Mouse (Mus musculus): ENCODE results near the gene Rnf10. TPM values are rescaled to one million over a fixed set of nuclear protein-coding genes. Genes with fewer than 3 reads are reported as not detected.

The Rnf10 gene
- polyA plus RNA-seq, 1 experiment: 220 TPM

DNA sequence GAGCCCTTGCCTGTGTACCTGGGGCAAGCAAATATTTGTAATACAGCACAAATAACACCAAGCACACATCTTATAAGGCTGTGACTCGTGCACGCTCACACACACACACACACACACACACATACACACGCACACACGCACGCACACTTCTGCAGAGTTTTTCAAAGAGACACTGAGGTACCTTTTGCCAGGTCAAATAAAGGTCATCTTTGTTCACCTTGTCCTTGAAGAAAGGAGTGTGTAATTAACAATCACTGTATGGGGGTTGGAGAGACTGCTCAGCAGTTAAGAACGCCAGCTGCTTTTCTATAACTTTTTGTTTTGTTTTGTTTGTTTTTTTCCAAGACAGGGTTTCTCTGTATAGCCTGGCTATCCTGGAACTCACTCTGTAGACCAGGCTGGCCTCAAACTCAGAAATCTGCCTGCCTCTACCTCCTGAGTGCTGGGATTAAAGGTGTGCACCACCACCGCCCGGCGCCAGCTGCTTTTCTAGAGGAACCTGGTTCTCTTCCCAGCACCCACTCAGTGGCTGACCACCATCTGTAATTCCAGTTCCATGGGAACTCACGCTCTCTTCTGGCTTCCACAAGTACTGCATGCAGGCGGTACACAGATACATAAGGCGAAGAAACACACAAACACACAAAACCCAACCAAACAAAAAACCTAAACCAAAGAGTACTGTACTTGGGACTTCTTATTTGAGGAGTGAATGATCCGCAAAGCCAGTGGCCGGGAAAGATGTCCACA, 39.5 kb downstream of the Rnf10 start:
- TF ChIP-seq POLR2A (IDR thresholded peaks at IDR 0.05; ENCODE audit: borderline replicate concordance, extremely low read depth, insufficient read depth, insufficient read length, poor library complexity, severe bottlenecking) (no peak), CTCF (IDR thresholded peaks at IDR 0.05; ENCODE audit: borderline replicate concordance, extremely low read depth, insufficient read depth, insufficient read length) (no peak)
- no peak for DNase-seq (ENCODE audit: low read depth)

GRCm38 (mm10) chr5:115232516-115232915, 40.2 kb downstream of the Rnf10 start:
- DNase-seq (ENCODE audit: low read depth): no peak
- TF ChIP-seq CTCF (IDR thresholded peaks at IDR 0.05; ENCODE audit: borderline replicate concordance, extremely low read depth, insufficient read depth, insufficient read length) (no peak), POLR2A (IDR thresholded peaks at IDR 0.05; ENCODE audit: borderline replicate concordance, extremely low read depth, insufficient read depth, insufficient read length, poor library complexity, severe bottlenecking) (no peak)

DNA sequence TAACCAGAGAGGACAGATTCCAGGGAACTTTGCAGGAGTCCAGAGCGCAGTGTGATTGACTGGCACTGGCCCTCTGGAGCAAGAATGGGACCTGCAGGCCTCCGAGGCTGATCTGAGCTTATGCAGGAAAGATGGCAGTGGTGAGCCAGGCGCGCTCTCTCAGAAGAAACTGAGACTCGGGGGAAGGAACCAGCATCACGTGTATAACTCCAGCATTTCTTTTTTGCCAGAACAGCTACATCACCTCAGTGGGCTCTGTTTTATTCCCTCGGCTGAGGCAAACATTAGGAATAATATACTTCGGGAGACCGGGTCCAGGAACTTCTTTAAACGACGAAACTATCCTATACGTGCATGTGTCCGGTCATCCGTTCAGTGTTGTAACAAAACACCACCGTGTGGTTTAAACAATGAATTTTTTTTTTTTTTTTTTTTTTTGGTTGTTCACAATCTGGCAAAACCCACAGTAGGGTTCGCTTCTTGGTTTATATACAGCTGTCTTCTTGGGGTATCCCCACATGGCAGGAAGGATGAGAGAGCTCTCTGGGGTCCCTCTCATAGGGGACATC, 41.1 kb downstream of the Rnf10 start:
- TF ChIP-seq CTCF (IDR thresholded peaks at IDR 0.05; ENCODE audit: borderline replicate concordance, extremely low read depth, insufficient read depth, insufficient read length) (no peak), POLR2A (IDR thresholded peaks at IDR 0.05; ENCODE audit: borderline replicate concordance, extremely low read depth, insufficient read depth, insufficient read length, poor library complexity, severe bottlenecking) (no peak)

DNA sequence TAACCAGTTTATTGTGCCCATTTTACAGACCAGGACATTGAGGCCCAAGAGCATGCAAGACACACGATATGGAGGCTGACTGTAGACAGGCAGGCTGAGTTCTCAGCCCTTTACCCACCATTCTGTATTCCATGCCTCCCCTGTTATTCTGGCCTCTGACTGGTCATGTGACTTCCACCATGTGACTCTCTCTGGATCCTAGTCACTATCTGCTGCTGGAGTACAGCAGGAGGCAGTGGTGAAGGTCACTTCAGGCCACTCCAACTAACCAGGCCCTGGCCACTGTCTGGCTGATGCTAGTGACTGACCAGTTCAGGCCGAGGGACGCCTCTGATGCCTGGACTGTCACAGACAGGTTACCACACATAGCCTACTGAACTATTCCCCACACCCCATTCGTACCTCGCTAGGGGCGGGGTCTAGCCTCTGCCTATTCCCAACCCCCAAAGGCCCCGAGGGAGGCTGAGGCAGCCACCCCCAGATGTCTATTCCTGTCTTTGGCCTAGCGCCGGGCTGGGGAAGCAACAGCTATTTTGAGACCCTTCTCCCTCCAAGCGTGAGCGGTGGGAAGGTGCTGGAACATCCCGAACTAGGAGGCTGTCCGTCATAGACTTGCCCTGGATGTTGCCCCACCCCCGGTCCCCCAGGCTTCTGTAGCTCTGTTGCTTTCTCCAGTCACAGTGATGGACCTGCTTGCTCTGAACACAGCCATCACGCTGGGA, 41.7 kb downstream of the Rnf10 start:
- DNase-seq (ENCODE audit: low read depth): no peak
- TF ChIP-seq CTCF (IDR thresholded peaks at IDR 0.05; ENCODE audit: borderline replicate concordance, extremely low read depth, insufficient read depth, insufficient read length) (no peak), POLR2A (IDR thresholded peaks at IDR 0.05; ENCODE audit: borderline replicate concordance, extremely low read depth, insufficient read depth, insufficient read length, poor library complexity, severe bottlenecking) (no peak)

More for the DNA sequence above, 41.1 kb downstream of the Rnf10 start:
- no peak for DNase-seq (ENCODE audit: low read depth)

DNA sequence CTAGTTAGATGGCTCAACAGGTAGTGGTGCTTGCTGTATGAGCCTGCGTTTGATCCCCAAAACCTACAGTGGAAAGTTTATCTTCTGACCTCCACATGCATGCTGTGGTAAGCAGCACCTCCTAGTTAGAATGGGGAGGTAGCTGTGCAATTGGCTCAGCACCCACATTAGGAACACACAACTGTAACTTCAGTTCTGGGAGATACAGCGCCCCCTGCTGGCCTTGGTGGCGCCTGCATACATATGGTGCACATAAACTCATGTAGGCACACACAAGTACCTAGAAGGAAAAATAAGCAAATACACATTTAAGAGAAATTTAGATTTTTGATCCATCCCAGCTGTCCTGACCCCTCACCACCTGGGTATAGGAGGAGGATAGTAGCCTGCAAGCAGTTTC, 50.2 kb downstream of the Rnf10 start:
- DNase-seq (ENCODE audit: low read depth): no peak
- TF ChIP-seq POLR2A (IDR thresholded peaks at IDR 0.05; ENCODE audit: borderline replicate concordance, extremely low read depth, insufficient read depth, insufficient read length, poor library complexity, severe bottlenecking): no peak
- peak; percentile 30; the same call in 1 of the 2 replicates for TF ChIP-seq CTCF (IDR thresholded peaks at IDR 0.05; ENCODE audit: borderline replicate concordance, extremely low read depth, insufficient read depth, insufficient read length)

DNA sequence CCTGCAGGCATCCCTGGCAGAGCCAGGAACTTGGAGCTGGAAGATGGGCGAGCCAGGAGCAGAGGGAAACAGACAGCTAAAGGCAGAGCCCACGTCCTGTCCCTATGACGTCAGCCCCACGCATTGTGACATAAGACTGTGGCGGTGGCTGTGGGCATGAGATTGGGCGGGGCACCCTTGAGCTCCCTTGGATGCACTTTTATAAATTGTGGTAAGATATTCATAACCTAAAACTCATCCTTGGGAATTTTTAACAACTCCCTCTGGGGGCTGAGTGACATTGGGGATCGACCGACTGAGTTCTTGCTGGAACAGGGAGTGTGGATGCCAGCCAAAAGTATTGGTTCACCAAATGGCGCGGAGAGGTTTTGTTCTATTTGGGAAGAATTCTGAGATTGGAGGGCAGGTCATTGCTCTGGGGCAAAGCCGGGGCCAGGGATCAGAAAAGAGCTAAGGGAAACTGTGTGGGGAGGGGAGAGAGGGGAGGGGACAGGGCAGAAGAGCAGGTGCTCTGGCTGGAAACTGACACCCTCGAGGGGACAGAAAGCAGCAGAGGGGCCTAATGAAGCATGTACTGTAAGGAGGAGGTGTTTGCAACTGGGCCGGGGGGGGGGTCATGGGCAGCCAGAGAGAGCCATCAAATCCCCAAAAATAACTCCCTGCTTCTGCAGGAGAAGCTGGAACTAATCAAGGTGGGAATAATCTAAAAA, 51.6 kb downstream of the Rnf10 start:
- DNase-seq (ENCODE audit: low read depth): peak; percentile 45
- TF ChIP-seq CTCF (IDR thresholded peaks at IDR 0.05; ENCODE audit: borderline replicate concordance, extremely low read depth, insufficient read depth, insufficient read length) (no peak), POLR2A (IDR thresholded peaks at IDR 0.05; ENCODE audit: borderline replicate concordance, extremely low read depth, insufficient read depth, insufficient read length, poor library complexity, severe bottlenecking) (no peak)

GRCm38 (mm10) chr5:115217998-115218397, 54.7 kb downstream of the Rnf10 start:
- DNase-seq (ENCODE audit: low read depth): no peak
- no peak for TF ChIP-seq CTCF (IDR thresholded peaks at IDR 0.05; ENCODE audit: borderline replicate concordance, extremely low read depth, insufficient read depth, insufficient read length)
- TF ChIP-seq POLR2A (IDR thresholded peaks at IDR 0.05; ENCODE audit: borderline replicate concordance, extremely low read depth, insufficient read depth, insufficient read length, poor library complexity, severe bottlenecking): no peak

DNA sequence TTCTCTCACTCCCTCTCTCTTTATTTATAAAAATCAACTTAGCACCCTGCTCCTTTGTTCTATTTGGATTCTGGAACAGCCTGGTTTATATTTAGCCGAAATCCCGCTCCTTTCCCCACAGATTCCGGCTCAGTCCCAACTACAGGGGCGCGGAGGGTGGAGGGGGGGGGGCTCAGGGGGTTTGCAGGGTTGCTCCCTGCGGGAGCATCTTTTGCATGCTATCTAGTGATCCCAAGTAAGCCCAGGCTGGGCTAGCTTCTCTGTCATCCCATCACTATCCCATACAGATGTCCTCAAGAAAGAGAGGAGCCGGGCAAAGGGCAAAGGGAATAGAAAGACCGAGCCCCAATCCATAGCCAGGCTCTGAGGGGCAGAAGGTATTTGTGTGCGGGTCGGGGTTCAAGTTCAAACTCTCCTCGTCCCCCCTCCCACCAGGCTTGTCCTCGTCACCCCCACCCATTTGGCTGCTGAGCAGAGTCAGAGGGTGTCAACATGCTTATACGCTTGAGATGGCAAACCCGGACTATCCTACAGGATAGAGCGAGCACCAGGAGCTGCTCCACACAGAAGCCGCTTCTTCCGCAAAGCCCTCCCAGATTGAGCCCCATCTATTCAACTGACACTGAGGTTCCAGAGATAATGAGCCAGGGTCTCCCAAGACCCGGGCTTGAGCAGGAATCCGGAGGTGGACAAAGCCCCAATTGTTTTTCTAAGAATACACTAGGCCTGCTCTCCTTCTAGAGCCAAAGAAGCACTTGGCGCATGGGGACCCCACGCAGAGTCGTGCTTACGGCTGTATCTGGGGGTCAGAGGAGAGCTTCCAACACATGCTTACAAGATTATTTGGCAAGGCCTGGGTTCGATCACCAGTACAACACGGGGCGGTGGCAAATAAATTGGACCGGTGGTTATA, 57.2 kb downstream of the Rnf10 start:
- TF ChIP-seq POLR2A (IDR thresholded peaks at IDR 0.05; ENCODE audit: borderline replicate concordance, extremely low read depth, insufficient read depth, insufficient read length, poor library complexity, severe bottlenecking) (no peak), CTCF (IDR thresholded peaks at IDR 0.05; ENCODE audit: borderline replicate concordance, extremely low read depth, insufficient read depth, insufficient read length) (no peak)
- peak; percentile 39 for DNase-seq (ENCODE audit: low read depth)

DNA sequence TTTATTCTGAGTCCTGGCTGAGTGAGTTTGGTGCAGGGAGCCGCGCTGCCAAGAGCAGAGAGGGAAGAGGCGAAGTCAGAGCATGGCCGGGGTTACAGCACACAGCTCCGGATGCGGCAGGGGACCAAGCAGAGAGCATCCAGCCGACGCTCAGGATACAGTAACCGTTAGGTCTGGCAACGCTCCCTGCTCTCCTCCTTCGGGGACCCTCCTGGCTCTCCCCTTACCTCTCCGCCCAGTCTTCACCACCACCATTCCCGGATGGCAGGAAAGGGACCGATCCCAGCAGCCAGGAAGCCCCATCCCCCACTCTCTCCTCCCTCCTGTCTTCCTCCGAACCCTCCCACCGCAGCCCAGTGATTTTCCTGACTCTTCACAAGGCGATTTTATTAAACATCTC, 57.8 kb downstream of the Rnf10 start:
- DNase-seq (ENCODE audit: low read depth): peak; percentile 82
- peak; percentile 54; the same call in 1 of the 2 replicates for TF ChIP-seq POLR2A (IDR thresholded peaks at IDR 0.05; ENCODE audit: borderline replicate concordance, extremely low read depth, insufficient read depth, insufficient read length, poor library complexity, severe bottlenecking)
- no peak for TF ChIP-seq CTCF (IDR thresholded peaks at IDR 0.05; ENCODE audit: borderline replicate concordance, extremely low read depth, insufficient read depth, insufficient read length)

GRCm38 (mm10) chr5:115212861-115213260, 59.8 kb downstream of the Rnf10 start:
- DNase-seq (ENCODE audit: low read depth): no peak
- TF ChIP-seq CTCF (IDR thresholded peaks at IDR 0.05; ENCODE audit: borderline replicate concordance, extremely low read depth, insufficient read depth, insufficient read length) (no peak), POLR2A (IDR thresholded peaks at IDR 0.05; ENCODE audit: borderline replicate concordance, extremely low read depth, insufficient read depth, insufficient read length, poor library complexity, severe bottlenecking) (no peak)

All from brain, embryonic 14.5 days (tissue).